In the genomic region with DNA sequence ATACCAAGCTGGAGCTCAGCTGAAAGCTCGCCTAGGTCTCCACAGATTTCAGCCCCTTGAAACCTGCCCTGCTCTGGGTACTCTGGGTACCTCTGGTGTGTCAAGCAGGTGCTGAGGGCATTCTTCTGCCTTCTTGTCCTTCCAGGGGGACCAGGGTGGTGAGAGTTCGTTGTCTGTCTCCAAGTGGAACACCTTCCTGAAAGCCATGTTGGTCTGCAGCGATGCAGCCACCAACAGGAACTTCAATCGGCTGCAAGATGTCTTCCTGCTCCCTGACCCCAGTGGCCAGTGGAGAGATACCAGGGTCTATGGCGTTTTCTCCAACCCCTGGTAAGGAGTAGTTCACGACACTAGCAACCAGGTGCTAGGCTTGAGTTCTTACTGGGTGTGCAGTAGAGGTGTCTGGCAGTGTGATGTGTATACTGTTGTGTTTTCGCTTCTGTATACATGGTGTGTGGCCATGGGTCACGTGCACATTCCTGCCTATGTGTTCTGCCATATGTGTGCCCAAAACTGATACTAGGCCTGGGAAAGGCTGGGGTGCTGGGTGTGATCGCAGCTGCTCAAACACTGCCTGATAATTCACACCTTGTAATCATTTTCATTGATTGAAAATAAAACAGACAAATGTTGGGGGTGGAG, we compare ENCODE assay signal across 26 mouse cellular contexts. TPM values are rescaled to one million over a fixed set of nuclear protein-coding genes. Genes with fewer than 3 reads are reported as not detected.
A peak's percentile ranks its signal among the peaks of the same experiment; 100 is the strongest.
DNase-seq lines count a peak whose midpoint lies in the region; ATAC-seq and TF ChIP-seq lines count a peak whose summit lies in the region.
"Had no signal": no experiment of that assay in that cellular context is flagged by ENCODE, and none has a peak within 500 bp of the region (broad histone marks: within the 10 kb centered on the region; RNA-seq: fewer than 3 reads in every experiment).

No protein-coding gene starts in this region.

- H3K4me2 ChIP-seq in heart, postnatal 0 days (ENCODE audit: low read depth, low read length) = no peak overlapping the region
- H3K4me2 ChIP-seq in stomach, postnatal 0 days (replicated peaks; ENCODE audit: low read depth) = no peak overlapping the region
- H3K4me2 ChIP-seq: embryonic facial prominence, embryonic 13.5 days; forebrain, embryonic 12.5 days; heart, embryonic 15.5 days; limb, embryonic 12.5 days; liver, embryonic 12.5 days; lung, embryonic 14.5 days; midbrain, embryonic 13.5 days had no signal

- no peaks in the 10 kb centered on the region for H3K9me3 ChIP-seq in heart, postnatal 0 days (replicated peaks; ENCODE audit: control insufficient read depth, low read length)
- H3K9me3 ChIP-seq in stomach, postnatal 0 days (ENCODE audit: control insufficient read depth, low read length) = no peaks in the 10 kb centered on the region
- H3K9me3 ChIP-seq: embryonic facial prominence, embryonic 13.5 days; forebrain, embryonic 12.5 days; G1E; heart, embryonic 15.5 days; hindbrain, embryonic 10.5 days; limb, embryonic 12.5 days; liver, embryonic 12.5 days; midbrain, embryonic 13.5 days had no signal

- peak overlapping the region; percentile 5; the same call in 1 of the 2 replicates for H3K27ac ChIP-seq in heart, postnatal 0 days (ENCODE audit: low read depth)
- no peak overlapping the region for H3K27ac ChIP-seq in stomach, postnatal 0 days (replicated peaks)
- H3K27ac ChIP-seq: embryonic facial prominence, embryonic 13.5 days; forebrain, embryonic 12.5 days; heart, embryonic 15.5 days; hindbrain, embryonic 10.5 days; kidney, postnatal 0 days; limb, embryonic 12.5 days; liver, embryonic 12.5 days; midbrain, embryonic 13.5 days had no signal

- ATAC-seq in heart, postnatal 0 days (ENCODE audit: insufficient read depth, low read depth) = no peak
- ATAC-seq in stomach, postnatal 0 days (ENCODE audit: low FRiP score, low TSS enrichment) = peak; percentile 22; the same call in 1 of the 2 replicates
- ATAC-seq: hindbrain, embryonic 16.5 days; liver, embryonic 12.5 days; midbrain, embryonic 13.5 days; Patski had no signal

- no peak for TF ChIP-seq POLR2A in lung, adult 2 months (IDR thresholded peaks at IDR 0.05; ENCODE audit: borderline replicate concordance, extremely low read depth, low read depth, low read length)

- intact Hi-C loops in left cerebral cortex, postnatal 4 days (cut with DNase I) = no loop called here

- peaks cover 9% of the 10 kb centered on the region; the same call in 1 of the 2 replicates for H3K36me3 ChIP-seq in heart, postnatal 0 days (replicated peaks; ENCODE audit: control insufficient read depth, insufficient read depth, low read length)
- no peaks in the 10 kb centered on the region for H3K36me3 ChIP-seq in stomach, postnatal 0 days (ENCODE audit: control insufficient read depth, insufficient read depth, low read length)
- H3K36me3 ChIP-seq: embryonic facial prominence, embryonic 13.5 days; G1E; heart, embryonic 15.5 days; limb, embryonic 12.5 days; liver, embryonic 12.5 days had no signal

- H3K4me3 ChIP-seq in heart, postnatal 0 days (ENCODE audit: low read depth, low read length) = no peak overlapping the region
- H3K4me3 ChIP-seq in stomach, postnatal 0 days (ENCODE audit: low read depth, low read length) = no peak overlapping the region
- H3K4me3 ChIP-seq in lung, adult 2 months (replicated peaks; ENCODE audit: extremely low read depth, low read depth, low read length) = no peak overlapping the region
- H3K4me3 ChIP-seq: embryonic facial prominence, embryonic 13.5 days; erythroblast, embryonic 14.5 days; forebrain, embryonic 12.5 days; heart, embryonic 15.5 days; hindbrain, embryonic 10.5 days; limb, embryonic 12.5 days; liver, embryonic 12.5 days; midbrain, embryonic 13.5 days had no signal

- 76% methylated on average over 9 of the region's 9 CpGs for WGBS in heart, postnatal 0 days
- WGBS in stomach, postnatal 0 days = 71% methylated on average over 9 of the region's 9 CpGs
- WGBS in lung, adult 2 months = 79% methylated on average over 9 of the region's 9 CpGs

- peaks cover 13% of the 10 kb centered on the region for H3K4me1 ChIP-seq in heart, postnatal 0 days (ENCODE audit: control insufficient read depth, insufficient read depth)
- no peaks in the 10 kb centered on the region for H3K4me1 ChIP-seq in stomach, postnatal 0 days (replicated peaks; ENCODE audit: control insufficient read depth, insufficient read depth)
- H3K4me1 ChIP-seq in lung, adult 2 months (ENCODE audit: control insufficient read depth, insufficient read depth, low read length) = 0 out of 2 replicates have a peak, but pooled peaks cover 4% of the 10 kb centered on the region

- TF ChIP-seq EP300 in heart, postnatal 0 days (IDR thresholded peaks at IDR 0.05; ENCODE audit: low read depth) = no peak
- no peak for TF ChIP-seq EP300 in stomach, postnatal 0 days (optimal IDR thresholded peaks at IDR 0.05)

- no peak for TF ChIP-seq CTCF in heart, postnatal 0 days (IDR thresholded peaks at IDR 0.05; ENCODE audit: low read depth)
- no peak for TF ChIP-seq CTCF in stomach, postnatal 0 days (IDR thresholded peaks at IDR 0.05; ENCODE audit: low read depth)
- no peak for TF ChIP-seq CTCF in lung, adult 2 months (IDR thresholded peaks at IDR 0.05; ENCODE audit: insufficient read depth, low read length)

- no peak for DNase-seq in heart, postnatal 0 days (ENCODE audit: low spot score)
- no peak for DNase-seq in heart, postnatal 4 days
- DNase-seq in thymus, postnatal 0 days (ENCODE audit: low spot score) = peak; percentile 52
- DNase-seq in thymus, postnatal 25 days = no peak
- DNase-seq in stomach, postnatal 0 days (ENCODE audit: low spot score) = peak; percentile 45
- DNase-seq in lung, adult 2 months = no peak
- DNase-seq in left cerebral cortex, postnatal 4 days = no peak
- DNase-seq: adrenal gland, adult 2 months; cerebellum, adult 18-20 months; cerebellum, postnatal 14 days; kidney, adult 18-20 months; layer of hippocampus, adult 9-11 months; lung, embryonic 14.5 days; right cerebral cortex, postnatal 14 days had no signal

- H3K27me3 ChIP-seq in heart, postnatal 0 days (ENCODE audit: control insufficient read depth, insufficient read depth, low read length) = 0 out of 2 replicates have a peak, but pooled peaks cover 6% of the 10 kb centered on the region
- H3K27me3 ChIP-seq in stomach, postnatal 0 days (ENCODE audit: control insufficient read depth, insufficient read depth, low read length) = no peaks in the 10 kb centered on the region
- H3K27me3 ChIP-seq: embryonic facial prominence, embryonic 13.5 days; heart, embryonic 15.5 days; midbrain, embryonic 13.5 days; Patski had no signal

- no peak overlapping the region for H3K9ac ChIP-seq in heart, postnatal 0 days (replicated peaks; ENCODE audit: low read depth, low read length)
- no peak overlapping the region for H3K9ac ChIP-seq in stomach, postnatal 0 days (ENCODE audit: low read length)
- H3K9ac ChIP-seq: embryonic facial prominence, embryonic 13.5 days; forebrain, embryonic 12.5 days; heart, embryonic 15.5 days; limb, embryonic 12.5 days; liver, embryonic 12.5 days; lung, embryonic 14.5 days; midbrain, embryonic 13.5 days had no signal

RNA-seq across cellular contexts. Expression of gene Sema7a, which starts 16.4 kb away (rescaled TPM):
- total RNA-seq in heart, postnatal 0 days (2014; rRNA removed; ENCODE audit: low replicate concordance) = 12.4 and 16.8 TPM in 2 replicates
- polyA plus RNA-seq in heart, postnatal 0 days (2015; fragmentation: Nextera tagmentation; extraction: Ambion mirVana) = 0.63 and 1.2 TPM in 2 replicates
- 10 to 100 TPM; 26.0 to 30.1 TPM for total RNA-seq in heart, postnatal 4 days (2021)
- 3.4 and 4.0 TPM in 2 replicates for polyA plus RNA-seq in thymus, postnatal 0 days (2015; fragmentation: Nextera tagmentation; extraction: Ambion mirVana)
- polyA plus RNA-seq in stomach, postnatal 0 days (2015; fragmentation: Nextera tagmentation; extraction: Ambion mirVana) = 0.68 and 1.0 TPM in 2 replicates
- polyA plus RNA-seq in lung, adult 2 months (2012; rRNA removed) = 69.3 and 90.1 TPM in 2 replicates
- 100 to 1,000 TPM; 128 to 151 TPM for total RNA-seq in left cerebral cortex, postnatal 4 days (2021)
- total RNA-seq: G1E had no signal
- polyA plus RNA-seq: liver, embryonic 12.5 days had no signal

RNA-seq across cellular contexts. Expression of gene Ubl7, which starts 45.5 kb away (rescaled TPM):
- total RNA-seq in heart, postnatal 0 days (2014; rRNA removed; ENCODE audit: low replicate concordance) = 94.9 and 132 TPM in 2 replicates
- 139 TPM in 2 replicates for polyA plus RNA-seq in heart, postnatal 0 days (2015; fragmentation: Nextera tagmentation; extraction: Ambion mirVana)
- 10 to 100 TPM; 66.3 to 66.5 TPM for total RNA-seq in heart, postnatal 4 days (2021)
- 125 and 133 TPM in 2 replicates for polyA plus RNA-seq in thymus, postnatal 0 days (2015; fragmentation: Nextera tagmentation; extraction: Ambion mirVana)
- polyA plus RNA-seq in stomach, postnatal 0 days (2015; fragmentation: Nextera tagmentation; extraction: Ambion mirVana) = 93.1 and 94.6 TPM in 2 replicates
- 131 and 138 TPM in 2 replicates for polyA plus RNA-seq in lung, adult 2 months (2012; rRNA removed)
- 10 to 100 TPM; 94.0 to 97.2 TPM for total RNA-seq in left cerebral cortex, postnatal 4 days (2021)

RNA-seq across cellular contexts. Expression of gene Cyp11a1, which starts 49.9 kb away (rescaled TPM):
- total RNA-seq in heart, postnatal 0 days (2014; rRNA removed; ENCODE audit: low replicate concordance) = 1.1 and 2.3 TPM in 2 replicates
- polyA plus RNA-seq in heart, postnatal 0 days (2015; fragmentation: Nextera tagmentation; extraction: Ambion mirVana) = 0.90 and 1.3 TPM in 2 replicates
- total RNA-seq in heart, postnatal 4 days (2021) = under 1 TPM; 0.45 to 0.69 TPM
- 2.2 and 2.7 TPM in 2 replicates for polyA plus RNA-seq in thymus, postnatal 0 days (2015; fragmentation: Nextera tagmentation; extraction: Ambion mirVana)
- polyA plus RNA-seq in stomach, postnatal 0 days (2015; fragmentation: Nextera tagmentation; extraction: Ambion mirVana) = 0.98 and 1.0 TPM in 2 replicates
- 0.15 and 0.28 TPM in 2 replicates for polyA plus RNA-seq in lung, adult 2 months (2012; rRNA removed)
- total RNA-seq in left cerebral cortex, postnatal 4 days (2021) = 1 to 10 TPM; 1.7 to 2.0 TPM
- polyA plus RNA-seq: hindbrain, embryonic 10.5 days had no signal

Comparison
In these comparisons a context has a peak if more than half of its experiments do, and no peak if none do; other contexts are left out.
1. DNase-seq: peak in thymus, postnatal 0 days (single experiment) and stomach, postnatal 0 days (single experiment); none in heart, postnatal 0 days (single experiment), heart, postnatal 4 days (single experiment), thymus, postnatal 25 days (single experiment), lung, adult 2 months (single experiment) and left cerebral cortex, postnatal 4 days (single experiment).
2. RNA of gene Sema7a, which starts 16.4 kb away (polyA plus RNA-seq): 69.3 to 90.1 TPM in lung, adult 2 months; 3.4 to 4.0 TPM in thymus, postnatal 0 days, 0.63 to 1.2 TPM in heart, postnatal 0 days and 0.68 to 1.0 TPM in stomach, postnatal 0 days; every median in the first group is over 10 times any median in the second.